Mouse (Mus musculus) embryonic facial prominence, embryonic 14.5 days (tissue): ENCODE results near the gene Dlg2. TPM values are rescaled to one million over a fixed set of nuclear protein-coding genes. Genes with fewer than 3 reads are reported as not detected.
A peak's percentile ranks its signal among the peaks of the same experiment; 100 is the strongest.

Experiments used
- ATAC-seq: fragments of 200-750 bp; cut with Nextera tagmentation; 2 replicates; pipeline ENCODE4 v1.8.0; 2017; ENCODE audit warnings: low read depth, moderate number of reproducible peaks, moderate TSS enrichment
- DNase-seq: peaks from one replicate; pipeline ENCODE4 v3.0.0-alpha.2; 2015; ENCODE audit warnings: low spot score
- H3K27ac ChIP-seq: fragments of 300-500 bp; sonication (generic); replicated peaks from 2 replicates; pipeline ENCODE4 v1.5.1; 2014; ENCODE audit warnings: low read depth, mild to moderate bottlenecking, low read length, moderate library complexity
- H3K27me3 ChIP-seq: fragments of 300-500 bp; sonication (generic); replicated peaks from 2 replicates; pipeline ENCODE4 v1.6.1; 2014; ENCODE audit warnings: low read length; ENCODE audit not compliant: control insufficient read depth, insufficient read depth
- H3K36me3 ChIP-seq: fragments of 300-500 bp; sonication (generic); 2 replicates; pipeline ENCODE4 v1.6.1; 2014; ENCODE audit warnings: low read length, mixed read lengths; ENCODE audit not compliant: control insufficient read depth, insufficient read depth
- H3K4me1 ChIP-seq: fragments of 300-500 bp; sonication (generic); 2 replicates; pipeline ENCODE4 v1.6.1; 2014; ENCODE audit warnings: antibody characterized with exemption, low read length; ENCODE audit not compliant: control insufficient read depth, insufficient read depth
- H3K4me2 ChIP-seq: fragments of 300-500 bp; sonication (generic); 2 replicates; pipeline ENCODE4 v1.6.1; 2014; ENCODE audit warnings: low read depth, mild to moderate bottlenecking, low read length, moderate library complexity, mixed read lengths
- H3K4me3 ChIP-seq: fragments of 300-500 bp; sonication (generic); 2 replicates; pipeline ENCODE4 v1.5.1; 2014; ENCODE audit warnings: low read depth, mild to moderate bottlenecking, low read length
- H3K9ac ChIP-seq: fragments of 300-500 bp; sonication (generic); 2 replicates; pipeline ENCODE4 v1.6.1; 2014; ENCODE audit warnings: low read depth, mild to moderate bottlenecking, low read length, moderate library complexity, mixed read lengths
- H3K9me3 ChIP-seq: fragments of 300-500 bp; sonication (generic); 2 replicates; pipeline ENCODE4 v1.6.1; 2016; ENCODE audit warnings: low read length; ENCODE audit not compliant: control insufficient read depth
- WGBS: fragments of 180-500 bp; shearing (Covaris S2); extraction: QIAGEN DNeasy Blood & Tissue Kit; methylation state at CpG from one replicate; pipeline ENCODE4 v1.1.7; 2014; 5-methylcytosine and 5-hydroxymethylcytosine counted together
- polyA plus RNA-seq: library from polyadenylated mRNA; unstranded; fragments of >200 nt; fragmentation: Nextera tagmentation; extraction: Ambion mirVana; gene quantifications from 2 replicates; pipeline ENCODE4 v1.2.1, GENCODE M21; 2014

Dlg2 gene
- polyA plus RNA-seq, 1 experiment from 2014 or later: 5.1 TPM

GRCm38 (mm10) chr7:91434739-91435138, 958.3 kb downstream of the Dlg2 start:
- H3K4me1 ChIP-seq: no peaks in the 10 kb centered on the region
- no peak overlapping the region for H3K4me2 ChIP-seq
- H3K4me3 ChIP-seq: no peak overlapping the region
- 68% methylated on average over 5 of the region's 5 CpGs for WGBS
- ATAC-seq (no peak), DNase-seq (no peak)
- H3K36me3 ChIP-seq: no peaks in the 10 kb centered on the region
- no peak overlapping the region for H3K9ac ChIP-seq
- H3K27me3 ChIP-seq: no peaks in the 10 kb centered on the region
- no peaks in the 10 kb centered on the region for H3K9me3 ChIP-seq
- H3K27ac ChIP-seq: no peak overlapping the region

GRCm38 (mm10) chr7:91440326-91440725, 963.9 kb downstream of the Dlg2 start:
- Histone ChIP-seq H3K4me3 (no peak overlapping the region), H3K27ac (no peak overlapping the region), H3K9ac (no peak overlapping the region), H3K4me2 (no peak overlapping the region), H3K36me3 (no peaks in the 10 kb centered on the region), H3K9me3 (no peaks in the 10 kb centered on the region), H3K4me1 (no peaks in the 10 kb centered on the region), H3K27me3 (no peaks in the 10 kb centered on the region)
- ATAC-seq (no peak), DNase-seq (no peak)
- WGBS: 71% methylated on average over 6 of the region's 6 CpGs

GRCm38 (mm10) chr7:91442447-91443376, 966.2 kb downstream of the Dlg2 start:
- ATAC-seq: no peak
- Histone ChIP-seq H3K27ac (no peak overlapping the region), H3K36me3 (no peaks in the 10 kb centered on the region), H3K9me3 (no peaks in the 10 kb centered on the region), H3K4me1 (no peaks in the 10 kb centered on the region), H3K27me3 (no peaks in the 10 kb centered on the region), H3K9ac (no peak overlapping the region), H3K4me2 (no peak overlapping the region), H3K4me3 (no peak overlapping the region)
- DNase-seq: peak; percentile 29
- 59% methylated on average over 11 of the region's 11 CpGs for WGBS

GRCm38 (mm10) chr7:91443377-91443714, 966.9 kb downstream of the Dlg2 start:
- no peaks in the 10 kb centered on the region for H3K9me3 ChIP-seq
- H3K36me3 ChIP-seq: no peaks in the 10 kb centered on the region
- H3K4me2 ChIP-seq: no peak overlapping the region
- no peaks in the 10 kb centered on the region for H3K27me3 ChIP-seq
- 65% methylated on average over 5 of the region's 5 CpGs for WGBS
- DNase-seq (no peak), ATAC-seq (no peak)
- H3K4me3 ChIP-seq: no peak overlapping the region
- no peaks in the 10 kb centered on the region for H3K4me1 ChIP-seq
- H3K9ac ChIP-seq: no peak overlapping the region
- H3K27ac ChIP-seq: no peak overlapping the region

GRCm38 (mm10) chr7:91443913-91444312, 967.4 kb downstream of the Dlg2 start:
- Histone ChIP-seq H3K9ac (no peak overlapping the region), H3K4me3 (no peak overlapping the region), H3K4me1 (no peaks in the 10 kb centered on the region), H3K36me3 (no peaks in the 10 kb centered on the region), H3K27ac (no peak overlapping the region), H3K27me3 (no peaks in the 10 kb centered on the region), H3K4me2 (no peak overlapping the region), H3K9me3 (no peaks in the 10 kb centered on the region)
- DNase-seq (no peak), ATAC-seq (no peak)
- 59% methylated on average over 3 of the region's 3 CpGs for WGBS

GRCm38 (mm10) chr7:91444728-91445127, 968.3 kb downstream of the Dlg2 start:
- 62% methylated on average over 3 of the region's 3 CpGs for WGBS
- Histone ChIP-seq H3K9ac (no peak overlapping the region), H3K4me2 (no peak overlapping the region), H3K9me3 (no peaks in the 10 kb centered on the region), H3K4me3 (no peak overlapping the region), H3K4me1 (no peaks in the 10 kb centered on the region), H3K36me3 (no peaks in the 10 kb centered on the region), H3K27me3 (no peaks in the 10 kb centered on the region), H3K27ac (no peak overlapping the region)
- DNase-seq: no peak
- no peak for ATAC-seq

- WGBS: 20% methylated on average over 1 of the region's 1 CpGs
- H3K4me3 ChIP-seq: no peak overlapping the region
- no peak overlapping the region for H3K4me2 ChIP-seq
- ATAC-seq: no peak
- no peak for DNase-seq
- no peaks in the 10 kb centered on the region for H3K36me3 ChIP-seq
- no peaks in the 10 kb centered on the region for H3K27me3 ChIP-seq
- H3K4me1 ChIP-seq: no peaks in the 10 kb centered on the region
- no peak overlapping the region for H3K9ac ChIP-seq
- no peaks in the 10 kb centered on the region for H3K9me3 ChIP-seq
- H3K27ac ChIP-seq: no peak overlapping the region
Measured at GRCm38 (mm10) chr7:91456796-91457195, 980.3 kb downstream of the Dlg2 start.

- no peak overlapping the region for H3K27ac ChIP-seq
- no peak overlapping the region for H3K4me3 ChIP-seq
- no peaks in the 10 kb centered on the region for H3K36me3 ChIP-seq
- peak; percentile 81 for ATAC-seq
- H3K9ac ChIP-seq: no peak overlapping the region
- H3K4me2 ChIP-seq: no peak overlapping the region
- no peaks in the 10 kb centered on the region for H3K27me3 ChIP-seq
- peak; percentile 82 for DNase-seq
- H3K9me3 ChIP-seq: no peaks in the 10 kb centered on the region
- H3K4me1 ChIP-seq: no peaks in the 10 kb centered on the region
- 0% methylated on average over 1 of the region's 1 CpGs for WGBS
Measured at GRCm38 (mm10) chr7:91457207-91457606, 980.7 kb downstream of the Dlg2 start.

GRCm38 (mm10) chr7:91461352-91461751, 984.9 kb downstream of the Dlg2 start:
- 90% methylated on average over 3 of the region's 3 CpGs for WGBS
- Histone ChIP-seq H3K27ac (no peak overlapping the region), H3K27me3 (no peaks in the 10 kb centered on the region), H3K9ac (no peak overlapping the region), H3K4me2 (no peak overlapping the region), H3K4me1 (no peaks in the 10 kb centered on the region), H3K4me3 (no peak overlapping the region), H3K9me3 (no peaks in the 10 kb centered on the region), H3K36me3 (no peaks in the 10 kb centered on the region)
- DNase-seq: no peak
- ATAC-seq: no peak
